Mouse (Mus musculus): Measurements from ENCODE around the gene Sgo2b. TPM values are rescaled to one million over a fixed set of nuclear protein-coding genes. Genes with fewer than 3 reads are reported as not detected.
"Not testable (repeated sequence)": the region's sequence is repeated elsewhere in the genome, so short reads cannot be mapped to it uniquely, and the experiment has no call there.

Sgo2b gene
- 0.04 TPM in 1 of 2 replicates, not detected in the other for polyA plus RNA-seq (2016; fragmentation: Nextera tagmentation; extraction: Ambion mirVana)

- 8% methylated on average over 29 of the region's 30 CpGs for WGBS
- no peak within 1 kb of the TSS for H3K27ac ChIP-seq
- no peaks in the 10 kb centered on the region for H3K36me3 ChIP-seq (replicated peaks)
- peak within 1 kb of the TSS; percentile 46 for H3K4me3 ChIP-seq
- peaks cover 5% of the 10 kb centered on the region; the same call in 1 of the 2 replicates for H3K27me3 ChIP-seq (ENCODE audit: poor library complexity, severe bottlenecking)
- peaks cover 9% of the 10 kb centered on the region for H3K4me1 ChIP-seq
- no peaks in the 10 kb centered on the region for H3K9me3 ChIP-seq
- DNase-seq (ENCODE audit: extremely low spot score, low spot score), result peak; percentile 42
These were observed at the start of gene Sgo2b for GRCm38 (mm10) chr8:63951626-63952377. Gene Sgo2b, minus strand, starts transcription at chr8:63952248.

- not testable (repeated sequence) for H3K4me3 ChIP-seq; DNase-seq (ENCODE audit: extremely low spot score, low spot score); H3K27me3 ChIP-seq (ENCODE audit: poor library complexity, severe bottlenecking); H3K9me3 ChIP-seq; H3K27ac ChIP-seq; H3K36me3 ChIP-seq (replicated peaks)
- WGBS, result 29% methylated on average over 9 of the region's 9 CpGs
- peaks cover 14% of the 10 kb centered on the region for H3K4me1 ChIP-seq
These were observed 18.8 kb upstream of the Sgo2b start for GRCm38 (mm10) chr8:63970612-63971391.

GRCm38 (mm10) chr8:63961032-63961785, 9.2 kb upstream of the Sgo2b start:
- Histone ChIP-seq H3K4me3 (no peak overlapping the region), H3K27me3 (ENCODE audit: poor library complexity, severe bottlenecking) (no peaks in the 10 kb centered on the region), H3K4me1 (no peaks in the 10 kb centered on the region), H3K36me3 (replicated peaks) (no peaks in the 10 kb centered on the region), H3K9me3 (peaks cover 4% of the 10 kb centered on the region; the same call in 1 of the 2 replicates), H3K27ac (no peak overlapping the region)
- WGBS, result 85% methylated on average over 3 of the region's 3 CpGs
- DNase-seq (ENCODE audit: extremely low spot score, low spot score), result no peak

GRCm38 (mm10) chr8:63953802-63954201, 1.8 kb upstream of the Sgo2b start:
- not testable (repeated sequence) for H3K27me3 ChIP-seq (ENCODE audit: poor library complexity, severe bottlenecking); H3K9me3 ChIP-seq; H3K36me3 ChIP-seq (replicated peaks); DNase-seq (ENCODE audit: extremely low spot score, low spot score); H3K4me1 ChIP-seq; H3K27ac ChIP-seq; H3K4me3 ChIP-seq
- 89% methylated on average over 4 of the region's 4 CpGs for WGBS

GRCm38 (mm10) chr8:63933171-63933570, 18.9 kb downstream of the Sgo2b start:
- no peak overlapping the region for H3K4me3 ChIP-seq
- no peaks in the 10 kb centered on the region for H3K9me3 ChIP-seq
- H3K4me1 ChIP-seq, result no peaks in the 10 kb centered on the region
- H3K27me3 ChIP-seq (ENCODE audit: poor library complexity, severe bottlenecking), result no peaks in the 10 kb centered on the region
- 78% methylated on average over 7 of the region's 7 CpGs for WGBS
- H3K27ac ChIP-seq, result no peak overlapping the region
- no peak for DNase-seq (ENCODE audit: extremely low spot score, low spot score)
- no peaks in the 10 kb centered on the region for H3K36me3 ChIP-seq (replicated peaks)

GRCm38 (mm10) chr8:63929301-63930097, 22.5 kb downstream of the Sgo2b start:
- H3K36me3 ChIP-seq (replicated peaks), result no peaks in the 10 kb centered on the region
- DNase-seq (ENCODE audit: extremely low spot score, low spot score), result no peak
- no peak overlapping the region for H3K4me3 ChIP-seq
- H3K27ac ChIP-seq, result no peak overlapping the region
- WGBS, result 60% methylated on average over 3 of the region's 3 CpGs
- no peaks in the 10 kb centered on the region for H3K27me3 ChIP-seq (ENCODE audit: poor library complexity, severe bottlenecking)
- H3K9me3 ChIP-seq, result no peaks in the 10 kb centered on the region
- no peaks in the 10 kb centered on the region for H3K4me1 ChIP-seq

GRCm38 (mm10) chr8:63921257-63921960, 30.6 kb downstream of the Sgo2b start:
- Histone ChIP-seq H3K4me1 (0 out of 2 replicates have a peak, but pooled peaks cover 7% of the 10 kb centered on the region), H3K36me3 (replicated peaks) (no peaks in the 10 kb centered on the region), H3K9me3 (no peaks in the 10 kb centered on the region), H3K4me3 (no peak overlapping the region), H3K27ac (no peak overlapping the region), H3K27me3 (ENCODE audit: poor library complexity, severe bottlenecking) (no peaks in the 10 kb centered on the region)
- DNase-seq (ENCODE audit: extremely low spot score, low spot score), result no peak
- WGBS, result 57% methylated on average over 4 of the region's 4 CpGs

- 82% methylated on average over 2 of the region's 2 CpGs for WGBS
- H3K27ac ChIP-seq, result no peak overlapping the region
- no peaks in the 10 kb centered on the region for H3K27me3 ChIP-seq (ENCODE audit: poor library complexity, severe bottlenecking)
- H3K9me3 ChIP-seq, result no peaks in the 10 kb centered on the region
- no peak for DNase-seq (ENCODE audit: extremely low spot score, low spot score)
- no peaks in the 10 kb centered on the region for H3K4me1 ChIP-seq
- no peaks in the 10 kb centered on the region for H3K36me3 ChIP-seq (replicated peaks)
- H3K4me3 ChIP-seq, result no peak overlapping the region
These were observed 57.0 kb downstream of the Sgo2b start for GRCm38 (mm10) chr8:63895096-63895495.

- DNase-seq (ENCODE audit: extremely low spot score, low spot score), result no peak
- no peaks in the 10 kb centered on the region for H3K9me3 ChIP-seq
- H3K4me3 ChIP-seq, result no peak overlapping the region
- WGBS, result 90% methylated on average over 4 of the region's 4 CpGs
- H3K36me3 ChIP-seq (replicated peaks), result no peaks in the 10 kb centered on the region
- no peaks in the 10 kb centered on the region for H3K4me1 ChIP-seq
- H3K27ac ChIP-seq, result no peak overlapping the region
- no peaks in the 10 kb centered on the region for H3K27me3 ChIP-seq (ENCODE audit: poor library complexity, severe bottlenecking)
These were observed 73.7 kb downstream of the Sgo2b start for GRCm38 (mm10) chr8:63878353-63878752.

GRCm38 (mm10) chr8:63877393-63877792, 74.7 kb downstream of the Sgo2b start:
- WGBS, result 33% methylated on average over 6 of the region's 6 CpGs
- H3K27me3 ChIP-seq (ENCODE audit: poor library complexity, severe bottlenecking), result no peaks in the 10 kb centered on the region
- no peak overlapping the region for H3K27ac ChIP-seq
- H3K4me1 ChIP-seq, result no peaks in the 10 kb centered on the region
- no peak overlapping the region for H3K4me3 ChIP-seq
- H3K36me3 ChIP-seq (replicated peaks), result no peaks in the 10 kb centered on the region
- DNase-seq (ENCODE audit: extremely low spot score, low spot score), result peak; percentile 55
- H3K9me3 ChIP-seq, result no peaks in the 10 kb centered on the region

- no peaks in the 10 kb centered on the region for H3K9me3 ChIP-seq
- DNase-seq (ENCODE audit: extremely low spot score, low spot score), result no peak
- 90% methylated on average over 7 of the region's 7 CpGs for WGBS
These were observed 75.1 kb downstream of the Sgo2b start for GRCm38 (mm10) chr8:63876949-63877348.

More at GRCm38 (mm10) chr8:63876949-63877348, 75.1 kb downstream of the Sgo2b start:
- Histone ChIP-seq H3K36me3 (replicated peaks) (no peaks in the 10 kb centered on the region), H3K27me3 (ENCODE audit: poor library complexity, severe bottlenecking) (no peaks in the 10 kb centered on the region), H3K27ac (no peak overlapping the region), H3K4me3 (no peak overlapping the region), H3K4me1 (no peaks in the 10 kb centered on the region)
